Mouse (Mus musculus) bone marrow, adult 2 months (tissue): ENCODE results near the gene Krtap5-2. TPM values are rescaled to one million over a fixed set of nuclear protein-coding genes. Genes with fewer than 3 reads are reported as not detected.
"Not testable (repeated sequence)": the region's sequence is repeated elsewhere in the genome, so short reads cannot be mapped to it uniquely, and the experiment has no call there.

Source experiments
- H3K27ac ChIP-seq: fragments of 200-500 bp; 2 replicates; pipeline ENCODE4 v1.5.1; 2012; ENCODE audit warnings: low read depth, mild to moderate bottlenecking, control low read depth, inconsistent platforms, low read length; ENCODE audit not compliant: control insufficient read depth, poor library complexity, insufficient read depth
- H3K4me1 ChIP-seq: fragments of 200-500 bp; 2 replicates; pipeline ENCODE4 v1.6.1; 2011; ENCODE audit warnings: low read length; ENCODE audit not compliant: control insufficient read depth, insufficient read depth
- H3K4me3 ChIP-seq: fragments of 200-500 bp; replicated peaks from 2 replicates; pipeline ENCODE3; 2011; ENCODE audit warnings: mild to moderate bottlenecking, low read depth, low read length, control low read depth; ENCODE audit not compliant: control insufficient read depth
- CTCF ChIP-seq: fragments of 200-500 bp; IDR thresholded peaks from 2 replicates; pipeline ENCODE4 v1.5.1; 2011; ENCODE audit warnings: low read length, control low read depth; ENCODE audit not compliant: control insufficient read depth, insufficient read depth
- POLR2A ChIP-seq: fragments of 200-500 bp; IDR thresholded peaks from 2 replicates; pipeline ENCODE4 v1.6.1; 2011; ENCODE audit warnings: low read depth, mild to moderate bottlenecking, control low read depth, low read length, borderline replicate concordance; ENCODE audit not compliant: control insufficient read depth
- WGBS: fragments of 180-500 bp; shearing (Covaris S2); methylation state at CpG from one replicate; pipeline ENCODE4 v1.1.7; 2018; 5-methylcytosine and 5-hydroxymethylcytosine counted together
- polyA plus RNA-seq: library from polyadenylated mRNA; stranded (reverse); fragments of >200 nt; gene quantifications from 2 replicates; pipeline ENCODE4 v1.2.4, GENCODE M21; 2011; ENCODE audit warnings: low replicate concordance; ENCODE audit not compliant: missing spikeins, insufficient read depth, insufficient read length

Gene Krtap5-2
- polyA plus RNA-seq, result not detected in 2 replicates

- not testable (repeated sequence) for H3K4me1 ChIP-seq, H3K27ac ChIP-seq
Observed at GRCm38 (mm10) chr7:142175905-142176304, at the start of gene Krtap5-2. Gene Krtap5-2, minus strand, starts transcription at chr7:142176005.

GRCm38 (mm10) chr7:142224518-142224917 is 48.7 kb upstream of the Krtap5-2 start:
- TF ChIP-seq CTCF, result no peak
- no peak for TF ChIP-seq POLR2A
- Histone ChIP-seq H3K4me1 (no peaks in the 10 kb centered on the region), H3K27ac (no peak overlapping the region), H3K4me3 (no peak overlapping the region)
- 47% methylated on average over 2 of the region's 2 CpGs for WGBS

More at GRCm38 (mm10) chr7:142175905-142176304, at the start of gene Krtap5-2:
- H3K4me3 ChIP-seq, result not testable (repeated sequence)

- H3K27ac ChIP-seq, H3K4me3 ChIP-seq, H3K4me1 ChIP-seq: not testable (repeated sequence)
- 40% methylated on average over 1 of the region's 1 CpGs for WGBS
Observed at GRCm38 (mm10) chr7:142212136-142212535, 36.3 kb upstream of the Krtap5-2 start.

GRCm38 (mm10) chr7:142211559-142211958 is 35.8 kb upstream of the Krtap5-2 start, which contains the start of gene Gm7579:
Gene Gm7579, plus strand, starts transcription at chr7:142211859.
- TF ChIP-seq POLR2A (no peak), CTCF (no peak)
- H3K4me1 ChIP-seq, result no peaks in the 10 kb centered on the region
- WGBS, result 53% methylated on average over 1 of the region's 1 CpGs
- no peak within 1 kb of the TSS for H3K27ac ChIP-seq
- H3K4me3 ChIP-seq, result no peak within 1 kb of the TSS

- H3K27ac ChIP-seq, H3K4me3 ChIP-seq, H3K4me1 ChIP-seq: not testable (repeated sequence)
- 79% methylated on average over 5 of the region's 5 CpGs for WGBS
Observed at GRCm38 (mm10) chr7:142206891-142207290, 31.1 kb upstream of the Krtap5-2 start.

- Histone ChIP-seq H3K27ac (no peak overlapping the region), H3K4me3 (no peak overlapping the region), H3K4me1 (no peaks in the 10 kb centered on the region)
- TF ChIP-seq CTCF (no peak), POLR2A (no peak)
Observed at GRCm38 (mm10) chr7:142205488-142205887, 29.7 kb upstream of the Krtap5-2 start.

- TF ChIP-seq CTCF (no peak), POLR2A (no peak)
- 58% methylated on average over 1 of the region's 1 CpGs for WGBS
- no peak within 1 kb of the TSS for H3K4me3 ChIP-seq
Observed at GRCm38 (mm10) chr7:142201064-142201463, 25.3 kb upstream of the Krtap5-2 start, which contains the start of gene Krtap5-3. Gene Krtap5-3, plus strand, starts transcription at chr7:142201364.

GRCm38 (mm10) chr7:142198748-142199147 is 22.9 kb upstream of the Krtap5-2 start:
- TF ChIP-seq CTCF (no peak), POLR2A (no peak)
- 64% methylated on average over 2 of the region's 2 CpGs for WGBS

More at GRCm38 (mm10) chr7:142201064-142201463, 25.3 kb upstream of the Krtap5-2 start, which contains the start of gene Krtap5-3:
- no peak within 1 kb of the TSS for H3K27ac ChIP-seq
- H3K4me1 ChIP-seq, result no peaks in the 10 kb centered on the region

GRCm38 (mm10) chr7:142190289-142190688 is 14.5 kb upstream of the Krtap5-2 start, which contains the start of gene Gm10153:
Gene Gm10153, minus strand, starts transcription at chr7:142190389.
- 33% methylated on average over 2 of the region's 2 CpGs for WGBS
- TF ChIP-seq POLR2A (no peak), CTCF (no peak)
- Histone ChIP-seq H3K4me3 (no peak within 1 kb of the TSS), H3K4me1 (no peaks in the 10 kb centered on the region), H3K27ac (no peak within 1 kb of the TSS)

More at GRCm38 (mm10) chr7:142198748-142199147, 22.9 kb upstream of the Krtap5-2 start:
- Histone ChIP-seq H3K4me1 (no peaks in the 10 kb centered on the region), H3K27ac (no peak overlapping the region), H3K4me3 (no peak overlapping the region)
